Mouse (Mus musculus): ENCODE results near the gene 2610507B11Rik.
"Not testable (repeated sequence)": the region's sequence is repeated elsewhere in the genome, so short reads cannot be mapped to it uniquely, and the experiment has no call there.

2610507B11Rik gene

GRCm38 (mm10) chr11:78261380-78262352 is at the start of gene 2610507B11Rik:
2610507B11Rik (plus strand) TSS chr11:78261752.
- peak; percentile 90 for DNase-seq (ENCODE audit: low spot score)

DNA sequence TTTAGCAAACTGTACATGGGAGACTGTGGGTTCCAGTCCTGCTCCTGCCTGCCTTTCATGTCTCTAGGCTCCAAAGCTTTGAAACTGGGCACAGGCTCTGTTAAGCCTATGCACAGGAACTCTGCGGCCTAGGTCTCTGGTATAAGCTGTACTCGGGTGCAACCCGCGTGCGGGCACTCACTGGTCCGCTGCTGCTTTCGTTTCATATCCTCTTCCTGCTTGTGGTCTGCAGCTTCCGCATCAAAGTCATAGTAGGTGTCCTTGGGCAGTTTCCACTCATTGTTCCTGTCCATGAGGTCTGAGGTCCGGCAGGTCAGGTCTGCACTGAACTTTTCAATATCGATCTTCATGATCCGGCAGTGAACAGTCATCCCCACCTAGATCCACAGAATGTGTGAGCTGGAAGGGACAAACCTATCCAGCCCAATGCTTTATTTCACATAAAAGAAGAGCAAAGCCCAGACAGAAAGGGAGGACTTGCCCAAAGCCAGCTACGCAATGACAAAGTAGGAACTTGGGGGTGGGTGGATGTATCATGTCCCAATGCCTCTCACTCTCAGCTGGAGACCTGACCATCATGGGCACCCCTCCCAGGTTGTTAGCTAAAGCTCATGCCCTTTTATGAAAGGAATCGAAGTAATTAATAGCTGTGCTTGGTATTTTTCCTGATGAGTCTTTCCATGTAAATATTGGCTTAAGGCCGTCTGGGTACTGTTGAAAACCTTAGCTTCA is 48.3 kb upstream of the 2610507B11Rik start:
- DNase-seq (ENCODE audit: low spot score): no peak

GRCm38 (mm10) chr11:78215709-78216317 is 45.7 kb upstream of the 2610507B11Rik start:
- DNase-seq (ENCODE audit: low spot score): no peak

- DNase-seq (ENCODE audit: low spot score): no peak
Observed at GRCm38 (mm10) chr11:78223586-78223985, 38.0 kb upstream of the 2610507B11Rik start.

DNA sequence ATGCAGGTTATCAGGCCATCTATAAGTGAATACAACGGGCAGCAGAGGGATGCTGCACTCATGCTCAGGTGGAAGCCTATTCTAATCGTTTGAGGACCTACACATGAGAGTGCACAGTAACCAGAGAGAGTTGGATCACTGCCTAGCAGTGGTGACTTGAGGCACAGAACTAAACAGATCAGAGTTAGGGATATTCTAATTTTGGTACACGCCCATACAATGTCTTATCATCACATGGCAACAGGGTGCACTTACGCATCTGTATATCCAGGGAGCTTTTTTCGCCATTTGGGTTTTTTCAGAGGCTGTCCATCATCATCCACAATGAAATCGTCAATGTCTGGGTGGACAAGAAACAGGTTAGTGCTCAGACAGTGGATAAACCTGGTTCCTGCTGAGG is 30.0 kb upstream of the 2610507B11Rik start:
- DNase-seq (ENCODE audit: low spot score): no peak

GRCm38 (mm10) chr11:78240193-78240857 is 21.2 kb upstream of the 2610507B11Rik start:
- DNase-seq (ENCODE audit: low spot score): no peak

GRCm38 (mm10) chr11:78245261-78245626 is 16.3 kb upstream of the 2610507B11Rik start:
- peak; percentile 24 for DNase-seq (ENCODE audit: low spot score)

DNA sequence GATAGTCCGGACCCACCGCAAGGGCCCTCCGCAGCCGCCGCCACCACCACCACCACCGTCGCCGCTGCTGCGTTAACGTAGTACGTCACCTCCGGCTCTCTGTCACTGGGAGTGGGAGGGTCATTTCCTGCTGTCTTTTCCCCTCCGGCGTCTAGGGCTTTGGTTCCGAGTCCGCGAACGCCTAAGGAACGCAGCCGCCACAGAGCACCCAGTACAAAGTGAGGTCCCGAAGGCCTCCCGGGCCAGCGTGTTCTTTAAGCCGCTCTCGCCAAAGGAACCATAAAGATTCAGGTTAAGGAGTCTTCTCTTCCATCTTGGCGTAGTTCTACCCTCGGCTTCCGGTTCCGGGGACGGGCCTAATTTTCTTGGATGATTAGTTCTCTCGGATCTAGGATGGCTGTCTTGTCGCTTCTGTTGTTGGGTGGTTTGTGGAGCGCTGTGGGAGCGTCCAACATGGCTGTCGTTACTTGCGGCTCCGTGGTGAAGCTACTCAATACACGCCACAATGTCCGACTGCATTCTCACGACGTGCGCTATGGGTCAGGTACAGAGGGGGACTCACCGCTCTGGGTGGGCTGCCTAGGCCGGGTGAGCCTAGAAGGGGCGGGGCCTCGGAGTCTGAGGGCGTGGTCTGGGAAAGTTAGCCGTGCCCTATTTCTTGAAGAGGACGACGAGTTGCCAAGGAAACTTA is 15.8 kb upstream of the 2610507B11Rik start, which contains the start of the genes Sdf2 and Supt6:
Gene Sdf2, plus strand, starts transcription at position 120 of the 691 bp plus-strand sequence.
Gene Supt6, minus strand, starts transcription at position 361 of the 691 bp plus-strand sequence.
- DNase-seq (ENCODE audit: low spot score): peak; percentile 90

DNA sequence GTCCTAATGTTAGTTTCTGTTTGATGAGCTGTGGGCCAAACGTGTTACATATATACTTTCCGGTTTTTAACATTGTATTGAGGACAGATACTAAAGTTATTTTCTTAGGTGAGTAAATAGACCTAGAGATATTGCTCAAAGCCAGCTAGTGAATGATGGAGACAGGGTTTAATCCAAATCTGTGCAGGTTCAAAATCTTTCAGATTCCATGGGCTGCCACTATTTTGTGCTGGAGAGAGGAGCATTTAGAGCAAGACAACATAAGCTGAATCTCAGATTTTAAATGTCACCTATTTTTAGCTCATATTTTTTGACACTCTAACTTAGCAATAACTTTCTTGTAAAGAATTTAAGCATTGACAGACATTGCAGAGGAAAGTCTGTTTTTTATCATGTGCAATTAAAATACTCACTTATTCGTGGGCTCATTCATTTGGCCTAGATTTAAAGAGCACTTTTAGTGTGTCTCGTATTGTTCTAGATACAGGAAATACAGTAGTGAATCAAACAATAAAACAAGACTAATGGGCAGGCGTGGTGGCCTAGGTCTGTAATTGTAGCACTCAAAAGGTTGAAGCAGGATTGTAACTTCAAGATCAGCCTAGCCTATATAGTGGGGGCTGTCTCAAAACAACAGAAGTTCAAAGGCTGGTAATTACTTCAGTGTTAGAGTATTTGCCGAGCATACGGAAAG is 15.1 kb upstream of the 2610507B11Rik start:
- DNase-seq (ENCODE audit: low spot score): no peak

- DNase-seq (ENCODE audit: low spot score): no peak
Observed at GRCm38 (mm10) chr11:78247012-78247348, 14.6 kb upstream of the 2610507B11Rik start.

- peak; percentile 62 for DNase-seq (ENCODE audit: low spot score)
Observed at GRCm38 (mm10) chr11:78247727-78248140, 13.8 kb upstream of the 2610507B11Rik start.

- no peak for DNase-seq (ENCODE audit: low spot score)
Observed at GRCm38 (mm10) chr11:78256618-78257017, 4.9 kb upstream of the 2610507B11Rik start.

GRCm38 (mm10) chr11:78260489-78261258 is 878 bp upstream of the 2610507B11Rik start:
- DNase-seq (ENCODE audit: low spot score): no peak

DNA sequence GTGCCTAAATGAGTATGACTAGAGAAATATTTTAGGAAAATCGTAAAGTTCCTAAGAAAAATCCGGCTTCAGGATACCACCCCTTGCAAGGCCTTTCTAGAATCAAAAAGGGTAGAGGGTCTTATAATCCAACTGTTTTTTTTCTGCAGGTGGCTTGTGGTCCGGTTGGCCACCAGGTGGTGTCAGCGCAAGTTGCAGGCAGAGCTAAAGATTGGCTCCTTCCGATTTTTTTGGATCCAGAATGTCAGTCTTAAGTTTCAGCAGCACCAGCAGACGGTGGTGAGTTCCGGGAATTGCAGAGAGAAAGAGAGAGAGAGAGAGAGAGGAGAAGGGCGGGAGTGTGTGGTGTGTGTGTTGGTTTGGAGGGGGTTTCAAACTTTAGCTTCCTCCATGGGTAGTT is 998 bp downstream of the 2610507B11Rik start:
- DNase-seq (ENCODE audit: low spot score): peak; percentile 61

DNA sequence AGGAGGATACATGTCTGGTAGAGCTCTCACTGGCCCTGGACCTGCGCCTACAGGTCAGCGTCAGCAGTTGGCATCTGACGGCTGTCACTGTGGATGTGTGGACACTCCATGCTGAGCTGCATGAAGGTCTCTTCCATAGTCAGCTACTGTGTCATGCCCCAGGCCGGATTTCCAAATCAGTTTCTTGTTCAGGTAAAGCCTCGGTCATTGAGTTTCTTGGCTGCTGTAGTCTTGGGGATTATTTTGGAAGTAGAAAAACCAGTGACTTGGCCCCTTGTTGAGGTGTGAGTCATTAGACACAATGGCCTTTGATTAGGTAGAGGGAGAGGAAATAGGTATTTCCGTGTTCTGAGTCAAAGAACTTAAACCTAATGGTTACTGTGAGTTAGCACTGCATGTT is 4.0 kb downstream of the 2610507B11Rik start:
- DNase-seq (ENCODE audit: low spot score): no peak

- DNase-seq (ENCODE audit: low spot score): no peak
Observed at GRCm38 (mm10) chr11:78271986-78272385, 10.4 kb downstream of the 2610507B11Rik start.

DNA sequence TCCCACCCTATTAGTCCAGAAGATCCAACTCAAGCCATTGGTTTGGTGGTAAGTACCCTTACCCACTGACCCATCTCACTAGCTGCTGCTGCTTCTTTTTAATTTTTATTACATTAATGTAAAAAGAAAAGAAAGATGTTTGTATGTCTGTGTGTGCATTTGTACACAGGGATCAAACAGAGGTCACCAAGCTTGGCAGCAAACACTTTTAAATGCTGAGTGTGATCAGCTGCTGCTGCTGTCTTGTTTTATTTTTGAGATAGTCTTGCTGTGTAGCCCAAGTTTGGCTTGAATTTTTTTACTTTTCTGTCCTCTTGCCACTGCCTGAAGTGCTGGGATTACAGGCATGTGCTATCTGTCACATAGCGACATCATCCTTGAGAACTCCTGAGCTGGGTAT is 14.0 kb downstream of the 2610507B11Rik start:
- no peak for DNase-seq (ENCODE audit: low spot score)

DNA sequence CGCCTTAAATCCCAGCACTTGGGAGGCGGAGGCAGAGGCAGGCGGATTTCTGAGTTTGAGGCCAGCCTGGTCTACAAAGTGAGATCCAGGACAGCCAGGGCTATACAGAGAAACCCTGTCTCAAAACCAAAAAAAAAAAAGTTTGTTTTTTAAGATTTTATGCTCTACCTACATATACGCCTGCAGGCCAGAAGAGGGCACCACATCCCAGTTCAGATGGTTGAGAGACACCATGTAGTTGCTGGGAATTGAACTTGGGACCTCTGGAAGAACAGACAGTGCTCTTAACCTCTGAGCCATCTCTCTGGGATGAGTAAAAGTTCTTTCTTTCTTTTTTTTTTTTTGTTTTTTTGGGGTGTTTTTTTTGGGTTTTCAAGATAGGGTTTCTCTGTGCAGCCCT is 14.6 kb downstream of the 2610507B11Rik start:
- not testable (repeated sequence) for DNase-seq (ENCODE audit: low spot score)

DNA sequence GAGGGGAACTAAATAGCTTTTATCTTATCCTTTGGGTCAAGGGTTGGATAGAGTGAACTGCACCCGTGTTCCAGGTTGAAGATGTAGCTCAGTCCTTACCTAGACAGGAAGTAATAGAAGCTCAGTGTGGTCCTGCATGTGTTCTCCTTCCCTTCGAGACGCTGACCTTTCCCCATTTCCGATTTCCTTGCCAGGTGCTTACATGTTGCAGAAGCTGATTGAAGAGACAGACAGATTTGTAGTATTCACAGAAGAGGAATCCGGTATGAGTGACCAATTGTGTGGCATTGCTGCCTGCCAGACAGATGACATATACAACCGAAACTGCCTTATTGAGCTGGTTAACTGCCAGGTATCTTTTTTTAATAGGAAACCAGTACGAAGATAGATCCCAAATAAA is 17.3 kb downstream of the 2610507B11Rik start:
- DNase-seq (ENCODE audit: low spot score): no peak

DNA sequence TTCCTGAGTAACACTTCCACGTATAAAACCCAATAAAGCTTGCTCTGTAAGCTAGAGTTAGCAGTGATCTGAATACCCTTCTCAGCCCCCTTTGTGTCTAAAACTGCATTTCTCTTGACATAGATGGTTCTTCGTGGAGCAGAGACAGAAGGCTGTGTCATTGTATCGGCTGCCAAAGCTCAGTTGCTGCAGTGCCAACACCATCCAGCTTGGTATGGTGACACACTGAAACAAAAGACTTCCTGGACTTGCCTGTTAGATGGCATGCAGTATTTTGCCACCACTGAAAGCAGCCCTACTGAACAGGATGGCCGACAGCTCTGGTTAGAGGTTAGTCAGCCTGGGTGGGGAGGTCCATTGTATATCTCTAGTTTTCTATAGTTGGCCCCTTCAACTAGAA is 18.0 kb downstream of the 2610507B11Rik start:
- DNase-seq (ENCODE audit: low spot score): no peak

Measured in c-Kit-positive CD71-positive TER-119-positive erythroid progenitor cells, embryonic 14.5 days (primary cell).